Mouse (Mus musculus): ENCODE measurements at regions not wholly inside any gene's neighbourhood (a gene's known extent, or its start where the extent isn't known, plus 50 kb on each side); places are given as distances from the start of the nearest gene placed in this dataset.

- CTCF ChIA-PET: interaction anchor here in 1 of 4 experiments (0.9 kb wide), 1 partner anchor 44 kb away, joined by 5 read pairs; no protein-coding TSS in a partner anchor
- POLR2A ChIA-PET: no interaction called here
Measured at GRCm38 (mm10) chr16:49278478-49278877, 221.2 kb downstream of the Myh15 start.

GRCm38 (mm10) chr16:49288096-49288714 is 230.9 kb downstream of the Myh15 start:
- ChIA-PET POLR2A (no interaction called here), CTCF (interaction anchor here in 2 of 4 experiments (0.6 kb wide), 2 partner anchors 92 to 214 kb away, joined by 3 to 4 read pairs; no protein-coding TSS in a partner anchor)

- CTCF ChIA-PET: interaction anchor here in 1 of 4 experiments (0.6 kb wide), 1 partner anchor 339 kb away, joined by 3 read pairs; no protein-coding TSS in a partner anchor
- POLR2A ChIA-PET: no interaction called here
Measured at GRCm38 (mm10) chr16:49289200-49290079, 232.2 kb downstream of the Myh15 start.

GRCm38 (mm10) chr16:49303612-49304307 is 246.5 kb downstream of the Myh15 start:
- CTCF ChIA-PET: no interaction called here

GRCm38 (mm10) chr16:49304354-49304753 is 247.1 kb downstream of the Myh15 start:
- POLR2A ChIA-PET: no interaction called here
- CTCF ChIA-PET: no interaction called here

More at GRCm38 (mm10) chr16:49303612-49304307, 246.5 kb downstream of the Myh15 start:
- POLR2A ChIA-PET: no interaction called here

- POLR2A ChIA-PET: no interaction called here
- CTCF ChIA-PET: no interaction called here
Measured at GRCm38 (mm10) chr16:49317061-49317460, 259.8 kb downstream of the Myh15 start.

GRCm38 (mm10) chr16:49319047-49319678 is 261.9 kb downstream of the Myh15 start:
- POLR2A ChIA-PET: no interaction called here
- CTCF ChIA-PET: no interaction called here

GRCm38 (mm10) chr16:49319774-49320173 is 262.5 kb downstream of the Myh15 start:
- CTCF ChIA-PET: no interaction called here
- POLR2A ChIA-PET: no interaction called here

- ChIA-PET CTCF (interaction anchor here in 1 of 4 experiments (1.7 kb wide), 1 partner anchor 43 kb away, joined by 5 read pairs; no protein-coding TSS in a partner anchor), POLR2A (no interaction called here)
Measured at GRCm38 (mm10) chr16:49321951-49322350, 264.7 kb downstream of the Myh15 start.

- CTCF ChIA-PET: no interaction called here
- POLR2A ChIA-PET: no interaction called here
Measured at GRCm38 (mm10) chr16:49330725-49331386, 273.6 kb downstream of the Myh15 start.

- POLR2A ChIA-PET: no interaction called here
- CTCF ChIA-PET: no interaction called here
Measured at GRCm38 (mm10) chr16:49332107-49332722, 274.9 kb downstream of the Myh15 start.

GRCm38 (mm10) chr16:49335916-49336315 is 278.6 kb downstream of the Myh15 start:
- ChIA-PET CTCF (no interaction called here), POLR2A (no interaction called here)

GRCm38 (mm10) chr16:49337948-49338347 is 280.7 kb downstream of the Myh15 start:
- ChIA-PET CTCF (no interaction called here), POLR2A (no interaction called here)

GRCm38 (mm10) chr16:49358404-49358803 is 301.1 kb downstream of the Myh15 start:
- ChIA-PET POLR2A (no interaction called here), CTCF (no interaction called here)

GRCm38 (mm10) chr16:49361731-49362130 is 304.4 kb downstream of the Myh15 start:
- POLR2A ChIA-PET: no interaction called here
- CTCF ChIA-PET: no interaction called here

- ChIA-PET POLR2A (no interaction called here), CTCF (no interaction called here)
Measured at GRCm38 (mm10) chr16:49369450-49369849, 312.2 kb downstream of the Myh15 start.

- CTCF ChIA-PET: no interaction called here
- POLR2A ChIA-PET: no interaction called here
Measured at GRCm38 (mm10) chr16:49375108-49375507, 317.8 kb downstream of the Myh15 start.

- ChIA-PET CTCF (no interaction called here), POLR2A (no interaction called here)
Measured at GRCm38 (mm10) chr16:49378917-49379473, 320.0 kb upstream of the Ift57 start.

- CTCF ChIA-PET: no interaction called here
- POLR2A ChIA-PET: no interaction called here
Measured at GRCm38 (mm10) chr16:49388135-49388534, 310.9 kb upstream of the Ift57 start.

Measured in embryonic stem cell, embryonic (primary cell).